ENCODE assay signal across 13 mouse cellular contexts in the genomic region with DNA sequence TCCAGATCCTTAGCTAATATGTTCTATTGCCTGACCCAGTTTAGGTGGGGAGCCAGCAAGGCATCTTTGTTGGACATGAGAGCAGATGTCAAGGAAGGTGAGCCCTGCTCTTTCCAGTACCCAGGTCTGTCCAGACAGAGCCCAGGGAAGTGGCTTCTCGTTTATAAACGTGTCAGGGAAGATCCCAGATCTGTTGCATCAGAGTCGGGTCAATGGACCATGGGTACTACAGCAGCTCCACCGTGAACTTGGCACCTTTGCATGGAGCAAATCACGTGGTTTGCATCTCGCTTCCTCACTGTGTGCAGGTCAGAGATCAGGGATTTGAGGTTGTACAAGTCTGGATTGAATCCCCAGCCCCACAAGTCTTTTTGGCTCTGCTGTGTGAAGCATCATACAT.
"Had no signal": no experiment of that assay in that cellular context is flagged by ENCODE, and none has a peak within 500 bp of the region (broad histone marks: within the 10 kb centered on the region; RNA-seq: fewer than 3 reads in every experiment).

No protein-coding gene starts in this region.

- H3K4me1 ChIP-seq: limb, embryonic 10.5 days; midbrain, embryonic 13.5 days; neural tube, embryonic 15.5 days had no signal

- ATAC-seq: hindbrain, postnatal 0 days; lung, postnatal 0 days; midbrain, embryonic 13.5 days had no signal

- DNase-seq: lung, adult 2 months; lung, postnatal 36 days; right cerebral cortex, adult 18-20 months; right cerebral cortex, postnatal 25 days; thymus, postnatal 4 days had no signal

- H3K9me3 ChIP-seq: limb, embryonic 10.5 days; midbrain, embryonic 13.5 days; neural tube, embryonic 15.5 days had no signal

- H3K27ac ChIP-seq: hindbrain, postnatal 0 days; kidney, postnatal 0 days; left cerebral cortex, adult 2 months; limb, embryonic 10.5 days; liver, embryonic 14.5 days; midbrain, embryonic 13.5 days; neural tube, embryonic 15.5 days had no signal

- H3K27me3 ChIP-seq: midbrain, embryonic 13.5 days; neural tube, embryonic 15.5 days had no signal

- H3K9ac ChIP-seq: liver, embryonic 14.5 days; midbrain, embryonic 13.5 days; neural tube, embryonic 15.5 days had no signal

- H3K4me2 ChIP-seq: midbrain, embryonic 13.5 days; neural tube, embryonic 15.5 days had no signal

- H3K4me3 ChIP-seq: left cerebral cortex, adult 2 months; limb, embryonic 10.5 days; midbrain, embryonic 13.5 days; neural tube, embryonic 15.5 days had no signal

- H3K36me3 ChIP-seq: limb, embryonic 10.5 days; midbrain, embryonic 13.5 days; neural tube, embryonic 15.5 days had no signal
